Mouse (Mus musculus) bone marrow, adult 2 months (tissue): ENCODE results near the gene Sox6. TPM values are rescaled to one million over a fixed set of nuclear protein-coding genes. Genes with fewer than 3 reads are reported as not detected.

Source experiments
- H3K27ac ChIP-seq: fragments of 200-500 bp; 2 replicates; pipeline ENCODE4 v1.5.1; 2012; ENCODE audit warnings: low read depth, mild to moderate bottlenecking, control low read depth, inconsistent platforms, low read length; ENCODE audit not compliant: control insufficient read depth, poor library complexity, insufficient read depth
- H3K4me1 ChIP-seq: fragments of 200-500 bp; 2 replicates; pipeline ENCODE4 v1.6.1; 2011; ENCODE audit warnings: low read length; ENCODE audit not compliant: control insufficient read depth, insufficient read depth
- H3K4me3 ChIP-seq: fragments of 200-500 bp; replicated peaks from 2 replicates; pipeline ENCODE3; 2011; ENCODE audit warnings: mild to moderate bottlenecking, low read depth, low read length, control low read depth; ENCODE audit not compliant: control insufficient read depth
- CTCF ChIP-seq: fragments of 200-500 bp; IDR thresholded peaks from 2 replicates; pipeline ENCODE4 v1.5.1; 2011; ENCODE audit warnings: low read length, control low read depth; ENCODE audit not compliant: control insufficient read depth, insufficient read depth
- POLR2A ChIP-seq: fragments of 200-500 bp; IDR thresholded peaks from 2 replicates; pipeline ENCODE4 v1.6.1; 2011; ENCODE audit warnings: low read depth, mild to moderate bottlenecking, control low read depth, low read length, borderline replicate concordance; ENCODE audit not compliant: control insufficient read depth
- WGBS: fragments of 180-500 bp; shearing (Covaris S2); methylation state at CpG from one replicate; pipeline ENCODE4 v1.1.7; 2018; 5-methylcytosine and 5-hydroxymethylcytosine counted together
- polyA plus RNA-seq: library from polyadenylated mRNA; stranded (reverse); fragments of >200 nt; gene quantifications from 2 replicates; pipeline ENCODE4 v1.2.4, GENCODE M21; 2011; ENCODE audit warnings: low replicate concordance; ENCODE audit not compliant: missing spikeins, insufficient read depth, insufficient read length

Gene Sox6
- polyA plus RNA-seq, 1 experiment, result 33.0 TPM

DNA sequence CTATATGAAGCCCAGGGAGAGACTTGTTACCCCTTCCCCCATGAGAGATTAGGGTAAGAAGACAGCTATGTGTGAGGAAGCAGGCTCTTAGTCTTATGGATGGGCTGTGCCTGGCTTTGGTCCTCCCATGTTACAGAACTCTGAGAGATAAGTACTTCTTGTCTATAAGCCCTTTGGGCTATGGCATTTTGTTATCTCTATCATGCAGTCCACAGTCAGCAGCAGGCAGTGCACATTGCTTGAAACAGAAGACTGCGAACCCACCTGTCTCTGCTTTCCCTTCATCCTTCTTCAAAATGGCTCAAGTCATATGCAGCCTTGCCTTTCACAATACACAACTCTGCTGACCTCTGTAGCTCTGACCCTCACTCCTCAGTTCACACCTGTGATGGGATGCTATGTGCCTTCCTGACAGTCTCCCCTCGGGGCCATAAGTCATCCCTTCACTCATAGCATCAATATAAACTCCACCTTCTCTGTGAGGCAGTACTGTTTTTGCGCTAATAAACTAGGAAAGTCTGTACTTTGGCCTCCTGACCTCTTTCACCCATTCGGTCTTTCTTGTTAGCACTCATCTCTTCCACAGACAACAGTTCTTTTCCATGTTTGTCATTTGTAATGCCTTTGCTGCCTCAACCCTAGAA, 143.4 kb downstream of the Sox6 start:
- Histone ChIP-seq H3K4me1 (no peaks in the 10 kb centered on the region), H3K4me3 (no peak overlapping the region), H3K27ac (peak overlapping the region; percentile 69)
- WGBS, result 77% methylated on average over 4 of the region's 4 CpGs
- no peak for TF ChIP-seq POLR2A
- no peak for TF ChIP-seq CTCF

GRCm38 (mm10) chr7:115891482-115891881, 147.1 kb downstream of the Sox6 start:
- H3K27ac ChIP-seq, result no peak overlapping the region
- 80% methylated on average over 3 of the region's 3 CpGs for whole genome bisulfite sequencing
- TF ChIP-seq POLR2A, result no peak
- no peak for TF ChIP-seq CTCF
- no peaks in the 10 kb centered on the region; the same call in 1 of the 2 replicates for H3K4me1 ChIP-seq
- no peak overlapping the region for H3K4me3 ChIP-seq

DNA sequence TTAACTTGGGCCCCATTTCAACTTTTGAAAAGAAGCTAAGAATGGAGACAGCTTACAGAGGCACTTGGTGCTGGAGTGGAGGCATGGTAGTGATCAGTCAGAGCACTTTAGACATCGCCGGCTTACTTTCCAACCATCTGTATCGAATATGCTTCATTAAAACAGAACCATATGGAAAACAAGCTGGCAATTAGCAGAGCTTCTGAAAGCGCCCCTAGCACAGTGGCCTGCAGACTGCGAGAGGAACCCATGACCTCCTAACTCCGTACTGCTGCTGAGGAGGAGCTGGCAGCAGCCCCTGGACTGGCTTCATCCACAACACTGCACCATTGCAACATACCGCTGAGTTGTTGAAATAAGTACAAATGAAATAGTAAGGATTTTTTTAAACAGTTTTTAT, 148.7 kb downstream of the Sox6 start:
- no peak for TF ChIP-seq CTCF
- no peak for TF ChIP-seq POLR2A
- H3K4me3 ChIP-seq, result no peak overlapping the region
- WGBS, result 87% methylated on average over 7 of the region's 7 CpGs
- H3K4me1 ChIP-seq, result no peaks in the 10 kb centered on the region; the same call in 1 of the 2 replicates
- no peak overlapping the region for H3K27ac ChIP-seq

DNA sequence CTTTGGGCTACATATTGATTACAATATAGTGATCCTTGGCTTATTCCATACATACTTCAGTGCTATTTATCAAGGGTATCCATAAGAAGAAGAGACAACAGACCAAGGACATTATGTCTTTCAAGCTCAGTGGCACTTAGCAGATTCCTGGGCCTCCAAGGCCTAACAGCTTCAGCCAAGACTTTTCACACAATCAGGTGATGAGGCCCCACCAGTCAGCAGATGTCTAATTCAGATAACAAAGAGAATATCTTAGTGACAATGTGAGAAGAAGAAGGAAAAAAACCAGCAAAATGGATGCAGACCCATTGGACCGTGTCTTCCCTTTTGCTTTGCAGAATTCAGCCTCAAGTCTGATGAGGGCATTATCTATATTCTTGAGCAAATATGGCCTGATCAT, 150.0 kb downstream of the Sox6 start:
- 86% methylated on average over 1 of the region's 1 CpGs for WGBS
- Histone ChIP-seq H3K27ac (no peak overlapping the region), H3K4me3 (no peak overlapping the region), H3K4me1 (no peaks in the 10 kb centered on the region; the same call in 1 of the 2 replicates)
- TF ChIP-seq POLR2A, result no peak
- TF ChIP-seq CTCF, result no peak

DNA sequence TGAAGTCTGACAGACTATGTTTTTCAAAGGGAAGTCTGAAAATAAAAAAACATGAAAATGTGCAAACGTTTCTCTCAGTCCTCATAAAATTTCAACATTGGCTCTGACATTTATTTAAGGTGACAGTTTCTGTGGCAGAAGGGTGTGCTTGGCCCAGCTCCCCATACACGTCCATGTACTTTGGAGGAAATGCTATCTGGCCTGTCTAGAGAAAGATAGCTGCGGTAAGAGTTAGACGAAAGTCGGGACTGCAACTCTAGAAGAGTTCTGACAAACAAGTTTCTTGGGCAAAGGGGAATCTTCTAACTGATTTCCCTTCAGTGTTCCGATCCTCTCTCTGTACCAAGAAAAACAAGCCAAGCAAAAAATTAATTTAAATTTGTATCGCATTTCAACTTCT, 150.5 kb downstream of the Sox6 start:
- H3K4me1 ChIP-seq, result no peaks in the 10 kb centered on the region; the same call in 1 of the 2 replicates
- TF ChIP-seq CTCF (no peak), POLR2A (no peak)
- 56% methylated on average over 7 of the region's 7 CpGs for WGBS
- no peak overlapping the region for H3K4me3 ChIP-seq
- no peak overlapping the region for H3K27ac ChIP-seq

DNA sequence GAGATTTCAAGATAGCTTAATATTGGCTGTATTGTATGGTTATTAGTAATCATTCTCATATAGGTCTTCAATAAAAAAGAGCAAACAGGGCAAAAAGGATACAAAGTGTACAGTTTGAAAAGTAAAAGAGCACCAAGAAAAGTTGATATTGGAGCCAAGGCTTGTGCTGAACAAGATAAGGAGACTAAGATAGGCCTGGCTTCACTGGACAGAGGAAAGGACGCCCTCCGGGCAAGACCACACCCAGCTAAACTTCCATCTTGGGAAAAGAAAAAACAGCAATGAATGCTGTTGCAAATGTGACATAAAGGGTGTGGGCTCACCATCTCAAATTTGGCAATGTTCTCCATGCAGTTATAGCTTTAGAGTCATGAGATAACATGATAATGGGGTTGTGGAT, 165.7 kb downstream of the Sox6 start:
- Histone ChIP-seq H3K4me1 (no peaks in the 10 kb centered on the region), H3K4me3 (no peak overlapping the region), H3K27ac (no peak overlapping the region)
- TF ChIP-seq POLR2A (no peak), CTCF (no peak)
- 55% methylated on average over 2 of the region's 2 CpGs for WGBS

DNA sequence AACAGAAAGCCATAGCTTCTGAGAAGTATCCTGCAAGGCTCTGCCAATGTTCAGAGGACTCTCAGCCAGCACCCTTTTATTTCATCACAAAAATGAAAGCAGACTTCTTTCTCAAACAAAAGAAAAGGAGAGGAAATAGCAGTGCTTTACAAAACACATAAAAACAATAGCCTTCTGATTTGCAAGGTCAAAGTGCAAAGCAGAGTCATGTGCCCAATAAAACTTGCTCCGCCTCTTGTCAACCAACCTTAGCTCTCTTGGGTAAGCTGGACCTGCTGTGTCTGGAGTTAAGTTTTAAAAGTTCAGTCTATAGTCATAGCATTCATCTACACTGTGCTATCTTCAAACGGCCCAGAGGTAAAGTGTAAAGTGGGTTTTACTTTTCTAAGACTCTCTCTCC, 170.1 kb downstream of the Sox6 start:
- Histone ChIP-seq H3K27ac (no peak overlapping the region), H3K4me1 (no peaks in the 10 kb centered on the region), H3K4me3 (no peak overlapping the region)
- TF ChIP-seq POLR2A (no peak), CTCF (no peak)
- WGBS, result 88% methylated on average over 2 of the region's 2 CpGs

- TF ChIP-seq POLR2A, result no peak
- no peak for TF ChIP-seq CTCF
- 78% methylated on average over 10 of the region's 10 CpGs for WGBS
- H3K27ac ChIP-seq, result no peak overlapping the region
- no peaks in the 10 kb centered on the region for H3K4me1 ChIP-seq
- no peak overlapping the region for H3K4me3 ChIP-seq
Observed at GRCm38 (mm10) chr7:115867518-115868270, 170.9 kb downstream of the Sox6 start.
